Mouse (Mus musculus) thymus, postnatal 14 days (tissue): Measurements from ENCODE around the gene Kcnmb2.

Experiments
- DNase-seq: peaks from one replicate; pipeline ENCODE4 v3.0.0; 2021

Gene Kcnmb2

GRCm38 (mm10) chr3:32020981-32021380, 118.7 kb downstream of the Kcnmb2 start:
- DNase-seq = no peak

- no peak for DNase-seq
These were observed 127.2 kb downstream of the Kcnmb2 start for GRCm38 (mm10) chr3:32029375-32030050.

- DNase-seq = no peak
These were observed 130.1 kb downstream of the Kcnmb2 start for GRCm38 (mm10) chr3:32032381-32032780.

- DNase-seq = no peak
These were observed 141.5 kb downstream of the Kcnmb2 start for GRCm38 (mm10) chr3:32043814-32044213.

- DNase-seq = no peak
These were observed 146.5 kb downstream of the Kcnmb2 start for GRCm38 (mm10) chr3:32048777-32049176.

- DNase-seq = no peak
These were observed 150.3 kb downstream of the Kcnmb2 start for GRCm38 (mm10) chr3:32052596-32052995.

- no peak for DNase-seq
These were observed 151.4 kb downstream of the Kcnmb2 start for GRCm38 (mm10) chr3:32053610-32054241.

GRCm38 (mm10) chr3:32059888-32060656, 157.8 kb downstream of the Kcnmb2 start:
- DNase-seq = no peak

GRCm38 (mm10) chr3:32062685-32063084, 160.4 kb downstream of the Kcnmb2 start:
- no peak for DNase-seq

GRCm38 (mm10) chr3:32063312-32063711, 161.0 kb downstream of the Kcnmb2 start:
- no peak for DNase-seq

GRCm38 (mm10) chr3:32067004-32067935, 165.0 kb downstream of the Kcnmb2 start:
- DNase-seq = no peak

- DNase-seq = no peak
These were observed 171.6 kb downstream of the Kcnmb2 start for GRCm38 (mm10) chr3:32073881-32074280.

GRCm38 (mm10) chr3:32088762-32089161, 186.5 kb downstream of the Kcnmb2 start:
- no peak for DNase-seq

- DNase-seq = no peak
These were observed 199.1 kb downstream of the Kcnmb2 start for GRCm38 (mm10) chr3:32101391-32101790.

GRCm38 (mm10) chr3:32119851-32120250, 217.5 kb downstream of the Kcnmb2 start:
- no peak for DNase-seq

GRCm38 (mm10) chr3:32121731-32122130, 219.4 kb downstream of the Kcnmb2 start:
- no peak for DNase-seq

- no peak for DNase-seq
These were observed 223.1 kb downstream of the Kcnmb2 start for GRCm38 (mm10) chr3:32125431-32125830.

- DNase-seq = no peak
These were observed 226.1 kb downstream of the Kcnmb2 start for GRCm38 (mm10) chr3:32128391-32128790.

GRCm38 (mm10) chr3:32130696-32131095, 228.4 kb downstream of the Kcnmb2 start:
- no peak for DNase-seq

- DNase-seq = no peak
These were observed 230.2 kb downstream of the Kcnmb2 start for GRCm38 (mm10) chr3:32132395-32133004.

- no peak for DNase-seq
These were observed 241.9 kb downstream of the Kcnmb2 start for GRCm38 (mm10) chr3:32144194-32144593.

- no peak for DNase-seq
These were observed 242.3 kb downstream of the Kcnmb2 start for GRCm38 (mm10) chr3:32144655-32145054.
